Mouse (Mus musculus) brain, embryonic 14.5 days (tissue): ENCODE measurements around the gene B4galnt1.

Source experiments
- CTCF ChIP-seq: fragments of 200-500 bp; IDR thresholded peaks from 2 replicates; pipeline ENCODE4 v1.5.1; 2012; ENCODE audit warnings: inconsistent platforms, mild to moderate bottlenecking, moderate library complexity, borderline replicate concordance; ENCODE audit not compliant: insufficient read depth, insufficient read length; ENCODE audit errors: extremely low read depth
- POLR2A ChIP-seq: fragments of 200-500 bp; IDR thresholded peaks from 2 replicates; pipeline ENCODE4 v1.6.1; 2012; ENCODE audit warnings: mild to moderate bottlenecking, inconsistent platforms, borderline replicate concordance; ENCODE audit not compliant: poor library complexity, insufficient read depth, insufficient read length, severe bottlenecking; ENCODE audit errors: extremely low read depth

DNA sequence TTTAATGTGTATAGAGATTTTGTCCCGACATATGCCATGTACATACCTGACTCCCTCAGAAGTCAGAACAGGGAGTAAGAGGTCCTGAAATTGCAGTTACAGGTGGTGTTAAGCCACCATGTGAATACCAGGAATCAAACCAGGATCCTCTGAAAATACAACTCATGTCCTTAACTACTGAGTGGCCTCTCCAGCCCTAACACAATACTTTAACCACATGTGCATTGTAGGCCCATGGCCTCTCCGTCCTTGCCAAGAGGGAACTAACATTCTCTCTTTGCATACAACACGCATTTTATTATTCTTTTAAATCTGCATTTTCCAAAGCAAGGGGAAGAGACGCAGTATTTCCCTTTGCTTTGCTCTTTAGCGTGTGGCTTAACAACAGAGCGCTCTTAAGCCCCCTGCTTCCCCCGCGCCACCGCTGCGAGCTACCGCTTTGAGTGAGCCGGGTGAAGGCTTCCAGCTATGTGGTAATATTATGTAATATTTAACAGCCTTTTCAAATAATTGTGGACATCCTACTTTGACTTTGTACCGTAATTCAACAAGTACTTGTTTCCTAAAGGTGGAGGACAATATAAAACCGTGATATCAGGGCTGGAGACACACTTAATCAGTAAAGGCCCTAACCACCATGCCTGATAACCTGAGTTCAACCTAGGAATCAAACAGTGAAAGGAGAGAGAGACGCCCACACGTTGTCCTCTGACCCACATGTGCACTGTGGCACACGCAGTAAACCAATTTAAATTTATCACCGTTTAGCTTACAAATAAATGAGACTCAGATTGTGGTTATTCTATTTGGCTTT is 26.5 kb upstream of the B4galnt1 start:
- no peak for TF ChIP-seq CTCF
- TF ChIP-seq POLR2A: no peak
